Mouse (Mus musculus) thymus, adult 2 months (tissue): ENCODE results near the gene B3gntl1.

Source experiments
- CTCF ChIP-seq: fragments of 200-500 bp; IDR thresholded peaks from 2 replicates; pipeline ENCODE4 v1.5.1; 2012; ENCODE audit warnings: mild to moderate bottlenecking, control low read depth, low read length, moderate library complexity, borderline replicate concordance; ENCODE audit not compliant: control insufficient read depth, poor library complexity, insufficient read depth; ENCODE audit errors: extremely low read depth
- POLR2A ChIP-seq: fragments of 200-500 bp; IDR thresholded peaks from 2 replicates; pipeline ENCODE4 v1.6.1; 2012; ENCODE audit warnings: mild to moderate bottlenecking, low read length, control low read depth, moderate library complexity; ENCODE audit not compliant: control insufficient read depth, poor library complexity, insufficient read depth; ENCODE audit errors: extremely low read depth

DNA sequence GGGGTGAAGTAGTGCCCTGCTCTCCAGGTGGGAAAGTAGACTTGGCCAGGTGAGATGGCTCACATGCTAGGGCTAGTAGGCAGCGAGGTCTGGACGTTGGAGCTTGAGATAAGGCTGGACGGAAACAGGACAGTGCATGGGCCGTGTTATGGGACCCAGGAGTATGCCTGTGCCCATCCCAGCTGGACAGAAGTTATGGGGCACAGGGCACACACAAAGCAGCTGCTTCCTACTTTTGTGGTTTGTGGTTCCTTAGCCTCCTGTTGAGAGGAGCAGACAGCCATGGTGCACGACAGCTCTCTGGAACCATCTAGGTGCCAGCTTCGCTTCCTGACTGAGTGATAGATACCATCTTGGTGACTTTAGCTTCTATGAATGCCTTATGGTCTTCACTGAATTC, 67.3 kb downstream of the B3gntl1 start:
- no peak for TF ChIP-seq POLR2A
- TF ChIP-seq CTCF = no peak
